Mouse (Mus musculus) neural tube, embryonic 11.5 days (tissue): ENCODE data around the gene Ppm1e. TPM values are rescaled to one million over a fixed set of nuclear protein-coding genes. Genes with fewer than 3 reads are reported as not detected.

ENCODE experiments used
- polyA plus RNA-seq: library from polyadenylated mRNA; unstranded; fragments of >200 nt; fragmentation: Nextera tagmentation; extraction: Ambion mirVana; gene quantifications from 2 replicates; pipeline ENCODE4 v1.2.1, GENCODE M21; 2014

Ppm1e gene
- polyA plus RNA-seq, 1 experiment from 2014 or later: 15.5 TPM

Other genes starting within 250 kb of the Ppm1e start
- gene Ska2, start 249.8 kb downstream of the Ppm1e start, polyA plus RNA-seq: 93.0 and 97.4 TPM in 2 replicates
- gene Trim37, start 231.9 kb downstream of the Ppm1e start, polyA plus RNA-seq: 74.8 and 80.3 TPM in 2 replicates
- gene Rad51c, start 45.9 kb upstream of the Ppm1e start, polyA plus RNA-seq: 13.0 and 13.4 TPM in 2 replicates
- gene Tex14, start 46.0 kb upstream of the Ppm1e start, polyA plus RNA-seq: 0.45 and 0.61 TPM in 2 replicates
- gene Gm11492, start 207.6 kb upstream of the Ppm1e start, polyA plus RNA-seq: not detected in 2 replicates
- 8.0 and 8.8 TPM in 2 replicates for gene Sept4, start 209.9 kb upstream of the Ppm1e start, polyA plus RNA-seq
- 84.9 and 95.9 TPM in 2 replicates for gene Mtmr4, start 233.1 kb upstream of the Ppm1e start, polyA plus RNA-seq